Mouse (Mus musculus): ENCODE measurements at regions not wholly inside any gene's neighbourhood (a gene's known extent, or its start where the extent isn't known, plus 50 kb on each side); places are given as distances from the start of the nearest gene placed in this dataset.

DNA sequence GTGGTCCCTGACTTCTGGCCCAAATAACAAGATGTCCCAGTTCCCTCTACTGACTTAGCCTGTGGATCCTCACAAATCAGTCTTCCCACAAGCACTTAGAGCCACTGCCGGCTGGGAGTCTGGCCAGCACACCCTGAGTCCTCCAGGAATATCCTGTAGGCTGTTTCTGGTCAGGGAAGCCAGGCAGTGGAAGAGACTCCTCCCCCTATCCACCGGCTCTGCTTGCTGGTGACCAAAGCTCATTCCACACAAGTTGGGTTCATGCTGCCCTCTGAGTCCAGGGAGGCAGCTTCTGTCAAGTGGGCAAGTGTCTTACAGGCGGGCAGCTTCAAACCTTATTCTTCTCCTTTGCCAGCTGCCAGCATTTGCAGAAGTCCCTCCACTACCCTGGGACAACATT is 252.1 kb downstream of the Ptpru start:
- no peak for DNase-seq (ENCODE audit: low spot score)

DNA sequence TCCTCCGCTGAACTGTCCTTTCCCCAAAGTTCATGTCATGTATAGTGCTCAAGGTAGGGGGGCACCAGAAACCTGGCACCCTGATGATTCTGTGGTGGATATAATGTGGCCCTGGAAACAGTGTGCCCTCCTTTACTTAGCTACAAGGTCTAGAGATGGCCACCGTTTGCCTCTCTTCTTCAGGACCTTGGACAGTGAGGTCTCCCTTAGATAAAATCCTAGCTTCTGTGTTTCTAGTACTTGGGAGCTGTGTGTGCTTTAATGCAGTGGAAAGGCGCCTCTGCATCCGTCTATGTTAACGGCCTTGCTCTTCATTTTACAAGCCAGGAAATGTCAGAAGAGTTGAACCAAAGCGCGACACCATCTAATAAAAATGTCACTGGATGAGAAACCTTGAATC is 250.6 kb downstream of the Ptpru start:
- no peak for DNase-seq (ENCODE audit: low spot score)

DNA sequence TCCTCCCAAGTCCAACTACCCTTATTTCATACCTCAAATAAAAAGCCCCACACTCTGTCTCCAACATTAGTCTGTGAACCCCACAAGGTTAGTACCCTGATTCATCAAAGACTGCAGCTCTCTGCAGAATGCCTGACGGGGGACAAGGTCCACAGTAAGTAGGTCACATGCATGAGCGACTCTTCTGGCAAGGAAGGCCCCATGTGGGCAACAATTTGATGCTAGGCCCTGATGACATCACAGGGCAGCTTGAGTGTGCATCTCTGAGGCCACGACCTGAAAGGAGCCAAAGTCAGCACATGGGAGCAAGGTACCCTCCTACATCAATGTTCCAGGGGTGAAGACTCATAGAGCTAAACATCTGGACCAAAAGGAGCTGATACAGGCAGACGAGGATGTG is 248.0 kb downstream of the Ptpru start:
- no peak for DNase-seq (ENCODE audit: low spot score)

DNA sequence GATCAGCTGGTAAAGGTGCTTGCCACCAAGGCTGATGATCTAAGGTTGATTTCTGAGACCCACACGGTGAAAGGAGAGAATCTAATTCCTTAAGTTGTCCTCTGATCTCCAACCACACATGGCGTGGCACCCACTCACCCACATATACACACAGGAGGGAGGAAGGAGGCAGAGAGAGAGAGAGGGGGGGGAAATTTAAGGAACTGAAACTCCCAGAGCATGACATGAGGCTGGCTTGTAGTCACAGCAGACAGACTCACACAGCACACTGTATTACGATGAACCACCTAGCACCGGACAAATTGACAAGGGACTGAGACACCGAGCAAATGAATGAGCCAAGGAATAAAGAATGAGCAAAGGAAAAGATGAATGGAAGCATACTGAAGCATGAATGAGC is 246.6 kb downstream of the Ptpru start:
- DNase-seq (ENCODE audit: low spot score): no peak

DNA sequence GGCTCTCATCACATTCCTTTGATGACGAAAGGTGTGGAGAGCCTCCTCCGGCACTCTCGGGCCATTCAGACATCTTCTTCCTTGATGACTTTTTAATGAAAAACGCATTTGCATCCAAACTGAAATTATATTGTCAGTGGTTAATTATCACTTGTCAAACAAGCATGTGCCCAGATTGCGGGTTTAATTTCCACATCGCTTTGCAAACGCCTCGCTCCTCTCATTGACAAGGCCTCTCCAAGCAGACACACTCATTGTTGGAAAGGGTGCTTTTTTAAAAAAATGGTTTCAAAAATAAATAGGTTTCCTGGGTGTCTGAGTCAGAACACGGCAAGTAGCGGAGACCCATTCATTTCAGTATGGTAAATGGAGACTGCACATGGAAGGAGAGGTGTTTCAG is 240.1 kb downstream of the Ptpru start:
- no peak for DNase-seq (ENCODE audit: low spot score)

DNA sequence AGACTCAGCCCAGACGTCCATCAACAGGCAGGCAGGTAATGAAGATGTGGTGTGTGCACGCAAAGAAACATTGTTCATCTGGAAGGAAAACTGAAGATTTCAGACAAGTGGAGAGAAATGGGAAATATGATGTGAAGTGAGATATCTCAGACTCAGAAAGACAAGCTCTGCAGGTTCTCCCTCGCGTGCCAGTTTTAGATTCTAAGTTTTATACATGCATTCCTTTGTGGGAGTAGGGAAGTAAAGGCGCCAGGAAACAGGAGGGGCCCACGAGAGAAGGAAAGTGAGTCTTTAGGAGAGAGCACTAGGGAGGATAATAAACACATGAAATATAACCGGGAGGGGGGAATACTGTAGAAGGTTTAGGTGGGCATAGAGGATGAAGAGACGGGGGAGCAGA is 223.7 kb downstream of the Ptpru start:
- no peak for DNase-seq (ENCODE audit: low spot score)

DNA sequence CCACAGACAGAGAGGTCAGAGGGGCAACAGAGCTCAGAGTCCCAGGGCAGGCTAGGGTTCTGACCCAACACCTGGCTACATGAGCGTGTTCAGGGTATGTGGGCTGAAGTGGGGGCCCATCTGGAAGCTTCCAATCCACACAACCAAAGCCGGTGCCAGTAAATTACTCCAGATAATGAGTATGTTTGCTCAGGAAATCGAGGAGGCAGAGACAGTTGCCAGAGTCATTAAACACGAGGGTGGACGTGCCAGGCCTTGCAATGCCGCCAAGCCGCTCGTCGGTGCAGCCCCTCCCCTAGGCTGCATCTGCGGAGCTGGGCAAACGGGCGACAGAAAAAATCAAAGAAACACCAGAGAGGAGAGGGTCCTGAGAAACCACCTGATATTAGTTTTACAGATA is 222.5 kb downstream of the Ptpru start:
- no peak for DNase-seq (ENCODE audit: low spot score)

DNA sequence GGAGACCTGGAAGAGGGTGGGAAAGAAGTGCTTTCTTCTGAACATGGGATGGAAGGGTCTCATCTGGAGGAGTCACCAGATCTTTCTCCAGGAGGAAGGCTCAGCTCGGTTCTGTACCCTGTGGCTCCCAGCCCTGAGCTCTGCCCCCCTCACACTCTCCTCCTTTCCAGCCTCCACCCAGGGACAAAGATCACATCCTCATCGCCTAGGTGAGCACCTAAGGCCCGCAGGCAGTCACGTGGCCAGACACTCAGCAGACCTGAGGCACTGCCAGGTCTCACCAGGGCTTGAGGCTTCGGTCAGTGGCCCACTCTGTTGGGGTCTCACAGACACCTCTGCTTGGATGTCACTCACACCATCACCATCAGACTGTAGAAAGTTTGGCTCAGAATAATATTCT is 200.0 kb downstream of the Ptpru start:
- no peak for DNase-seq (ENCODE audit: low spot score)

DNA sequence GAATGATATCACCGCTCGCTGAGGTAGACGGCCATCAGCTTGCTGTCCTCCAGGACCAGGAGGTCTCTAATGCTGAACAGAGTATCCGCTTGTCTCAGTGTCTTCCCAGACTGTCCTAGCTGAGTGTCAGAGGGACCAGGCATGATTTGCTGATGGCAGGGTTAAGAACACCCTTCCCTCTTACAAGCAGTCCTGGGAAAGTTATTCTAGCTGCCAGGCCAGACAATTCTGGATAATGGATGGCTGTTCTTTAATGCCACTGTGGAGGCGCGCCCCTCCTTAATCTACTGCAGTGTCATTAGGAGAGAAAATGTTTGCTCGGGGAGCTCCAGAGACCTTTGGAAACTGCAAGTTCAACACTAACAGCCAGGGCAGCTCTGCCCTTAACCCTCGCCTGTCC is 182.1 kb downstream of the Ptpru start:
- DNase-seq (ENCODE audit: low spot score): no peak

DNA sequence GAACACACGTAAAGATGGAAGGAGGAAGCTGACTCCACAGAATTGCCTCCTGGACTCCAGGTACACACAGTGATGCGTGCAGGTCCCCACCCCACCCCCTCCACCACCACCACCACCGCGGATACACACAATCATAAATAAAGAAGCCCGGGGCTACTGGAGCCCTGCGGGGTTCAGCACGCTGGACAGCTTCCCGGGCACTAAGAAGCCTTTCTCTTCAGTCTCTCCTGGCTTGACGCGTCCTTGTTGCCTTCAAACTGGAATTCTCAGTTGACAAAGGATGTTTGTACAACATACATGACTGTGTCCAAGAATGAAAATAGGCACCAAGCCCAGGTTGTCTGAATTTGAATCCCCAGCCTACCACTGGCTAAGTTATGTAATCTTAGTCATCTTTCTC is 180.2 kb downstream of the Ptpru start:
- DNase-seq (ENCODE audit: low spot score): no peak

DNA sequence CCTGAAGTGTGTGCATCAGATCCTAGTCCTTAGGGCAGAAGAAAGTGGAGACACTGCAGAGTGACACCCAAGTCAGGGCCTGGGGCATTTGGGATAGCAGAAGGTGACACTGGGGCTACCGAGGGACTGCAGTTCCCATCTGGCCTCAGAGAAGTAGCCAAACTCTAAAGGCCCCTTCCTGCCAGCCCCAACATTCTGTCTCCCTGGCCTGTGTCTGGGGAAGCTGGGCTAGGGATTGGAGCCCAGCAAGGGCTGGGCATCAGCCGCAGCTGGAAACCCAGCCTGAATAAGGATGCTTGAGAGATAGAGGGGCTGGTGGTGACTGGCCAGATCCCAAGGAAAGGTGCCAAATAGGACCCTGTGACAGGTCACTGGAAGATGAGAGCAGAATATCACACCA is 177.2 kb downstream of the Ptpru start:
- DNase-seq (ENCODE audit: low spot score): no peak

DNA sequence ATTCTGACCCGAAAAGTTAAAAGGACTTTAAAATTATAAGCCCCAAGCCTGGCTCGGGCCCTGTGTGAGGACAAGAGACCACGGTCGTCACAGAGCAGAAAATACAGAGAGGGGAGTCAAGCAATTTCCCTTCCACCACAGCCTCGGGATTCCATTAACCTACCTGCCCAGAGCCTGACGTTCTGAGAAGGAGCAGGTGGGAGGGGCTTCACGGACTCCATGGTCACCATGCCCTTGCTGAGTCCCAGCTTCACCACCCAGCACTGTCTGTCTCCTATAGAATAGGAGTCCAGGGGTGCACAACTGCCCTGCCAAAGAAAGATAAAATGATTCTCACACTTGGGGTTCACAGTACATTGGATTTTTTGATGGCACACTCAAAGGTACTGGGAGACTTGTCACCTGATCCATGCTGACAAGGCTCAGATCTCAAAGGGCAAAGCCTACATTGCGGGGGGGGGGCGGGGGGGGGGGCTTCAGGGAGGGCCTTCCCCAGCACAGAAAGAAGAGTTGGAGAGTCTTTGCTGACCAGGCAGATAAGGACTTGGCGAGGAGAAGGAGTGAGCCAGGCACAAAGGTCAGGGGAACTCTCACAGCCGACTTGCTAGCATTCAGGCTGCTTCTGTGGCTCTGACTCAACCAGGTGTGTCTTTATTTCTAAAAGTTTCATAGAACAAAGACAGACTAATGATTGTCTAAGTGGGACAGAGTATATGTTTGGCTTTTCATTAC is 166.1 kb downstream of the Ptpru start:
- DNase-seq (ENCODE audit: low spot score): no peak

DNA sequence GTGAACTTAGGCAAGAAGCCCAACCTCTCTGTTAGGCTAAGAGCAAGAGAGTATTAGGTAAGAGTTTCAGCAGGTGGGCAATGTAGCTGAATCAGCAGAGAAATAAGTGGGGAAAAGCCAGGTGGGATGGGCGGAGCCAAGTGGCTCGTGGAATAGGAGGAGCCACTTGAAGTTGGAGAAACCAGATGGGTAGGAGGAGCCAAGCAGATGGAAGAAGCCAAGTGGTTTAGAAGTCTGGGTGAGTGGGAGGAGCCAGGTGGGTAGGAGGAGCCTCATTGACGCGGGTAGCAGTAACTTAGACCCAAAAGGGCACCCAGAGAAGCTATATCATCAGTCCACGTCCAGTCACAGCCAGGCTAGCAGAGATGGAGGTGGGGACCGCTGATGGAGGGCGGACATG is 160.1 kb downstream of the Ptpru start:
- DNase-seq (ENCODE audit: low spot score): no peak

DNA sequence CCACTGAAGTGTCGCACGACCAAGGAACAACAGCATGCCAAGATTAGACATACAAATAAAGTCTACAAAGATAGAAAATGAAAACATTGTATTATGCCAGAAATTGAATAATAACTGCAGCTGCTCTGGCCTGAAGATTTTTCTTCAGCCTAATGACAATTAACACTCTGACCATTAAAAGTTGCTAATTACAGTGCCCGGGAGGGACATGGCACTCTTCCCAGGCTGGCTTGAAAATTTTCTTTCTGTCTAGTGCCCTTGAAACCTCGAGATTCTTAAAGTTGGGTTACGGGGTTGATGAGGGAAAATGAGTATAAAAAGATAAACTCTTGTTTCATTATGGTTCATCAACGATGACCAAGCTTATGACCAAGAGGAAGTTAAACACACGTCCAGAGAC is 154.9 kb downstream of the Ptpru start:
- DNase-seq (ENCODE audit: low spot score): no peak

DNA sequence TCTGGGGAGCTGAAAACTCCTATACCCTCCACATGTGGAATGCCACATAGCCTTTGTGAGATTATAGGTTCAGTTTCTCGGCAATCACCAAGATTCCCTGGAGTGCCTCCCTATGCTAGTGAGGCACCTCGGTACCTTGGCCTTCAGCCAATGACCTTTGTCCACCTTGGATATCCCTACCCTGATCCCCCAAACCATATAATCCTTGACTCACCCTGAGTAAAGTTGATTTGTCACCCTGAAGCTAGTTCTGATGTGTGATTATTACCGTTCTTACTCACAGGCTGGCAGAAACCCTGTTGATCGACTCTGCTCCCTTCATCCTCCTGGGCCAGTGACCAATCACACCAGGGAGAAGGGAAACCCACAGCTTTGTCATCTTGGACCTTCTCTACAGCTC is 152.5 kb downstream of the Ptpru start:
- DNase-seq (ENCODE audit: low spot score): no peak

DNA sequence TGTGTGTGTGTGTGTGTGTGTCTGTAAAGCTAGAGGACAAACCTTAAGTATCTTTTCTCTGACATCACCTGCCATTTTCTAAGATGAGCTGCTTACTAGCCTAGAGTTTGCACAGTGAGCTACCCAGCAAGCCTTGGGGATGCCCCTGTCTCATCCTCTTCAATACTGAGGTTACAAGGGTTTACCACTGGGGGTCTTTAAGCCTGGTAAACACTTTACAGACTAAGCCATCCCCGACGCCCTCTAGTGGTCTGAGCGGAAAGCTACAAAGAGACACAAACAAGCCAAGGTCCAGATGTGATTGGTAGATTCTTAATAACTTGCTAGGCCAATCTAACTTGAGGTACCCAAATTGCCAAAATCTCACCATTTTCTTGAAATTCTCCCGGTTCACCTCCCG is 143.9 kb downstream of the Ptpru start:
- DNase-seq (ENCODE audit: low spot score): peak; percentile 7

DNA sequence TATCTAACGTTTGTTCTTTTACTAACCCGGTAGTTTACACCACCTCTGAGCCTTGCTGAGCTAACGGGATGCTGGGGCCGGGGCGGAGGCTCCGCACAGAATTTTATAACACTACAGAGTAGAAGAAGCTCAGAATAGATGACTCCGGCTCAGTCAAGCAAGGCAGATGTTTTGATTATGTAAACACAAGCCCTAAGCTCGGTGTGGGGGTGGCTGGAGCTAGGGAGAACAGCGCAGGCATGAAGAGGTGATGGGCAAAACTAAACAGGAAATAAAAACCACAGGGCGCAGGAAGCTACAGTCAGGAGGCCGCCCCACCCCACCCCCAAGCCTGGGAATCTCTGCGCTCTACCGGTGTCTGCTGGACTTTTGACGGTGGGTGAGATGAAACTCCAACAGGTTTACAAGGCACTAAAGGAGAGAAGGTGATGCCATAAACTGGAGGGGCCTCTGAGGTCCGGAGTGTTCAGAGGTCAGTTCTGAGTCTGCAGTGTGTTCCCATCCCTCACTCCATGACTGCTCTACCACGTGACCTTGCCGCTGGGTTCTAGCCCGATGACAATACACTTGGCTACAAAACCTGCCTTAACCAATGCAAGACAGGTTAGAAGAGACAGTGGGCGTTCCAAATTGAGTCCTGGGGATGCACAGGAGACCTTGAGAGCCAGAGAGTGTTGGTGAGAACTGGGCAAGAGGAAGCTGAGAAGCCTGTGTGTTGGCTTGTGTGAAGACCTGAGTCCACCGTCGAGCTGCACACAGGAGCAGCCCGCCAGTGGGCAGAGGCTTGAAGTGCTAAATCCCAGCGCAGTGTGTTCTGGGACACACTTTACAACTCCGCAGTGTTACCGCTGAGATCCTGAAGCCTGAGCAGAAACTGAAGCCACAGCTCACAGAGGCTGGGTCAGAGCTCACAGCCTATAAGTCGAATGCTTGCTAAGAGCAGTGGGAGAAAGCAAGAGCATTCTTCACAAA is 141.9 kb downstream of the Ptpru start:
- DNase-seq (ENCODE audit: low spot score): no peak

All from c-Kit-positive CD71-positive TER-119-positive erythroid progenitor cells, embryonic 14.5 days (primary cell).